Mouse (Mus musculus) embryo, embryonic 11.5 days (tissue): ENCODE results near the gene Pitpnm2.
"Not testable (repeated sequence)": the region's sequence is repeated elsewhere in the genome, so short reads cannot be mapped to it uniquely, and the experiment has no call there.

ENCODE experiments used
- DNase-seq: peaks from one replicate; pipeline ENCODE4 v3.0.0-alpha.2; 2012; ENCODE audit warnings: low read depth, low spot score

Pitpnm2 gene

GRCm38 (mm10) chr5:124221037-124221735, 28.4 kb downstream of the Pitpnm2 start:
- no peak for DNase-seq

GRCm38 (mm10) chr5:124220551-124220950, 29.0 kb downstream of the Pitpnm2 start:
- DNase-seq = no peak

- no peak for DNase-seq
Measured at GRCm38 (mm10) chr5:124219431-124219830, 30.1 kb downstream of the Pitpnm2 start.

GRCm38 (mm10) chr5:124218986-124219385, 30.6 kb downstream of the Pitpnm2 start:
- DNase-seq = no peak

GRCm38 (mm10) chr5:124217566-124218249, 31.9 kb downstream of the Pitpnm2 start:
- DNase-seq = no peak

- DNase-seq = not testable (repeated sequence)
Measured at GRCm38 (mm10) chr5:124217092-124217491, 32.5 kb downstream of the Pitpnm2 start.

GRCm38 (mm10) chr5:124216403-124216802, 33.2 kb downstream of the Pitpnm2 start:
- no peak for DNase-seq

- no peak for DNase-seq
Measured at GRCm38 (mm10) chr5:124215647-124216046, 33.9 kb downstream of the Pitpnm2 start.

- no peak for DNase-seq
Measured at GRCm38 (mm10) chr5:124214516-124215145, 34.9 kb downstream of the Pitpnm2 start.

GRCm38 (mm10) chr5:124213588-124214469, 35.7 kb downstream of the Pitpnm2 start:
- DNase-seq = no peak

- DNase-seq = no peak
Measured at GRCm38 (mm10) chr5:124211669-124212068, 37.9 kb downstream of the Pitpnm2 start.

- no peak for DNase-seq
Measured at GRCm38 (mm10) chr5:124211234-124211633, 38.3 kb downstream of the Pitpnm2 start.

- no peak for DNase-seq
Measured at GRCm38 (mm10) chr5:124210281-124211016, 39.1 kb downstream of the Pitpnm2 start.

- DNase-seq = no peak
Measured at GRCm38 (mm10) chr5:124209850-124210249, 39.7 kb downstream of the Pitpnm2 start.

- DNase-seq = no peak
Measured at GRCm38 (mm10) chr5:124208030-124208429, 41.5 kb downstream of the Pitpnm2 start.

GRCm38 (mm10) chr5:124206481-124207038, 43.0 kb downstream of the Pitpnm2 start:
- DNase-seq = peak; percentile 22

- DNase-seq = no peak
Measured at GRCm38 (mm10) chr5:124205809-124206380, 43.7 kb downstream of the Pitpnm2 start.

GRCm38 (mm10) chr5:124205211-124205610, 44.3 kb downstream of the Pitpnm2 start:
- DNase-seq = no peak

- no peak for DNase-seq
Measured at GRCm38 (mm10) chr5:124204127-124204794, 45.3 kb downstream of the Pitpnm2 start.

GRCm38 (mm10) chr5:124203251-124203650, 46.3 kb downstream of the Pitpnm2 start:
- no peak for DNase-seq
